Mouse (Mus musculus): Measurements from ENCODE around the gene Cth.

GRCm38 (mm10) chr3:157921376-157921775, 3.5 kb downstream of the Cth start:
- TF ChIP-seq CTCF (IDR thresholded peaks at IDR 0.05; ENCODE audit: borderline replicate concordance, control insufficient read depth, extremely low read depth, insufficient read depth, low read length, poor library complexity), result no peak
- no peak for TF ChIP-seq POLR2A (IDR thresholded peaks at IDR 0.05; ENCODE audit: control insufficient read depth, extremely low read depth, insufficient read depth, low read length, poor library complexity)
